Mouse (Mus musculus): ENCODE data around the gene Armcx1.
"Not testable (repeated sequence)": the region's sequence is repeated elsewhere in the genome, so short reads cannot be mapped to it uniquely, and the experiment has no call there.

Armcx1 gene

DNA sequence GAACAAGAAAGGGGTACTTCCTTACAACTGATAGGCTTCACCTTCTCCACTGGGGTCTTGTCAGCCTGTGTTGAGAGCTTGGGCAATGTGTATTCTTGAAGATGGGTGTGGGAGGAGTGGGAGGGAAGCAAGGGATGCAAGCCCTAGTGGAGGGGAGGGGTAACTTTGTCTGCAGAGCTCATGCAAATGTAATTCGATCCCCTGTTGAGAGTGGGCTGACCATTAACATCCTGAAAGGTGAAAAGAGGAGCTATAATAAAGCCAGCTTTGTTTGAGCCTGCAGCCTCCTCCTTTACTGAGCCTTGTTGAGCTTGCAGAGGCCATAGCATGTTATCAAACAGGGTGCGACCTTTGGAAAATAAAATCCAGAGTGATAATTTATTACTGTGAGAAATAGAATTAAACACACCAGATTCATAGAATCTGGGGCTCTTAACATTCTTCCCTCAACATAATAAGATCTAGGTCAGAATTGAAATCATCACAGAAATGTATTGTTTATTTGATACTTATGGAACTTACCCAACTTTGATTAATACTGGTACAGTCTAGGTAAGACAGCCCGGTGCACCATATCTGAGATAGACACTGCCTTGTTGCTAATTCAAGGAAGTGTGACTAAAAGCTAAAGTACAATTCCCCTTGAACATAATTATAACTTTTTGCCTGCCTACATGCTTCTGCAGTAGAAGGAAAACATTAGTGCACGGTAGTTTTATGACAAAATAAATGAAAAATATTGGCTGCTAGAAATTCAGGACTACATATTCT, 45.9 kb downstream of the Armcx1 start:
- not testable (repeated sequence) for DNase-seq

Measured in cerebellum, adult 11-12 months (tissue).